Mouse (Mus musculus) olfactory bulb, adult 2 months (tissue): ENCODE measurements around the gene Cmklr1. TPM values are rescaled to one million over a fixed set of nuclear protein-coding genes. Genes with fewer than 3 reads are reported as not detected.

Experiments used
- H3K27ac ChIP-seq: fragments of 200-500 bp; 2 replicates; pipeline ENCODE4 v1.5.1; 2012; ENCODE audit warnings: low read depth, low read length; ENCODE audit not compliant: insufficient read depth
- H3K4me1 ChIP-seq: fragments of 200-500 bp; 2 replicates; pipeline ENCODE4 v1.6.1; 2012; ENCODE audit warnings: low read length; ENCODE audit not compliant: control insufficient read depth, insufficient read depth
- H3K4me3 ChIP-seq: fragments of 200-500 bp; 2 replicates; pipeline ENCODE4 v1.5.1; 2012; ENCODE audit warnings: mild to moderate bottlenecking, low read depth, low read length, moderate library complexity; ENCODE audit not compliant: insufficient read depth
- CTCF ChIP-seq: fragments of 200-500 bp; IDR thresholded peaks from 2 replicates; pipeline ENCODE4 v1.5.1; 2012; ENCODE audit warnings: low read depth, mild to moderate bottlenecking, low read length, moderate library complexity; ENCODE audit not compliant: insufficient read depth
- POLR2A ChIP-seq: fragments of 200-500 bp; IDR thresholded peaks from 2 replicates; pipeline ENCODE4 v1.6.1; 2012; ENCODE audit warnings: mild to moderate bottlenecking, low read depth, low read length, moderate library complexity; ENCODE audit not compliant: insufficient read depth
- WGBS: fragments of 180-500 bp; shearing (Covaris S2); methylation state at CpG from one replicate; pipeline ENCODE4 v1.1.7; 2018; 5-methylcytosine and 5-hydroxymethylcytosine counted together
- polyA plus RNA-seq: library from polyadenylated mRNA; stranded (reverse); fragments of >200 nt; gene quantifications from 2 replicates; pipeline ENCODE4 v1.2.4, GENCODE M21; 2012; ENCODE audit warnings: low replicate concordance; ENCODE audit not compliant: missing spikeins, insufficient read depth, insufficient read length

Cmklr1 gene
- polyA plus RNA-seq, 1 experiment: not detected

DNA sequence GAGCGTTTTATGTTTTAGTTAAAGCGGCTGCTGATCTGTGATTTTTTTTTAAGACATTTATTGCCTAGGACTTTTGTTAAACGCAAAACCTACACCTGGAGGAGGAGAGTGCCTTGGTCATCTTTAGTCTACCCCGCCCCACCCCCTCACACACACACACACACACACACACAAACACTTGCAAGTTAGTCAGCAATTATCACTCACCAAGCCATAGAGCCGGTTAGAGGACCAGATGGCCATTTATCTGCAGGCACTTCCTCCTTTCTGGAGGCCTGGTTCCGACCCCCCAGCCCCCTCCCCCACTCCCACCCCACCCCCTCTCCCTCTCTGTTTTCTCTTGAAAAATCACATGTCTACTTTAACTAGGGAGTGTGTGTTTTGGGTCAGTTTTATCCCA, 65.8 kb downstream of the Cmklr1 start:
- Histone ChIP-seq H3K27ac (no peak overlapping the region), H3K4me1 (peaks cover 14% of the 10 kb centered on the region), H3K4me3 (no peak overlapping the region)
- TF ChIP-seq CTCF (no peak), POLR2A (no peak)
- 76% methylated on average over 6 of the region's 6 CpGs for WGBS

DNA sequence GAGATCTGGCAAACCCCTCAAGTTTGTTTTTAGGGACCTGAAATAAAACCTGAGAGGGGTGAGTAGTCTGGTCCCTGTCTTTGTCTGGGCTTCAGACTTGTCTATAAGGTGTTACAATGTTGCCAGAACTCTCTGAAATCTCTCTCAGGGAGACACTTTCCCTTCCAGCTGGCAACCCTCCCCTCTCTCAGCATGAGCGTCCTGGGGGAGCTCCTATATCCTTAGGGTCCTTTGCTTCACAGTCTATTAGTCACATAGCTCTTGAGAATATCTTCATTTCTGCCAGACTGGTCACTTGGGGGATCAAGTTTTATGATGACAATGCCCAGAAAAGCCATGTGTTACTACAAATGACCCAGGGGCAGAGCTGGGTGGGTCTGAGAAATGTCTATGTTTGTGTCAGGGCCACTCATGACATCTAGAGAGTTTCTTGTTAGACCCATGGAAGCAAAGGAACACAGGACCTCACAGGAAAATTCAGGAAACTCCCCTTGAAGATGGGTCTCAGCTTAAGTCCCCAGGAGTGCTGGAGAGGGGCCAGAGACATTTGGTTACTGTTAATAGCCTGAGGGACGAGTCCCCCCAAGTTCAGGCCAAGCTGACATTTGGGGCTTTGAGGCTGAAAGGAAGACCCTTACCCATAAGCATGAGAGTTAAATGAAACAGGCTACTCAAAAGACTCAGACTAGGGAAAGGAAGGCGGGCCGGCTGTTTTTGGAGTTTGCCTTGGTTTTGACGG, 66.6 kb downstream of the Cmklr1 start:
- no peak overlapping the region for H3K27ac ChIP-seq
- 84% methylated on average over 5 of the region's 5 CpGs for WGBS
- peaks cover 15% of the 10 kb centered on the region for H3K4me1 ChIP-seq

DNA sequence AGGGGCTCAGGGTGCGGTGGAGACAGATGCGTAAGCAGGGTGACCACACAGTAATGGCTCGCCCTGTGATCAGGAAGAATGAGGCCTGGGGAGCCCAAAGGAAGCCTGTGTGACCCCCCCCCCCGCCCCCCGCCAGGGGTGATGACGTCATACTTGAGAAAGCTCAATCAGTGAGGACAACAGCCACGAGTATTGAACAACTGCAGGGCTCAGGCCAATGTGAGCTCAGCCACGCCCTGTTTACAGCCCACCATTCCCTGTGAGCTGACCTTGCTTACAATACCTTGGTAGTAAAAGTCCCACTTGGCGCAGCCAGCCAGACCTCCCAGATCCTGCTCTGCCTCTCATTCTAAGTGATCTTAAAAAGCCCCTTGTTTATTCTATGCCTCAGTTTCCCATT, 69.4 kb downstream of the Cmklr1 start:
- 58% methylated on average over 9 of the region's 9 CpGs for WGBS

More for the DNA sequence above, 66.6 kb downstream of the Cmklr1 start:
- TF ChIP-seq CTCF (no peak), POLR2A (no peak)
- no peak overlapping the region for H3K4me3 ChIP-seq

DNA sequence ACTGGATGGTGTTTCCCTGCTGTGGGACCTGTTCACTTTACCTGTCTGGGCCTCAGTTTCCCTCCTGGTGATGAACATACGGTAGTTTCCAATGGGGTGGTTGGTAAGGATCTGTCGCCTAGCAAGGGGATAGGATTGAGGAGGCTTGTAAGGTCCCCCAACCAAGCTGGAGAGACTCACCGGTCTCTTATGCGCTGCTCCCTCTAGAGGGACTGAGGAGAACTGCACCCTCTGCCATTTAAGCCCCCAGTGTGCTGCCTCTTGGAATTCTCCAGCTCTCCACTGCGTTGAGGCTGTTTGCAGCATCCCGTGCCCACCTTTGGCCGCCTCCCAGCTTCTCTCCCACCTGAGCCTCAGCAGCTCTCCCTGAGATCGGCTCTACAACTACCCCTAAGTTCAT, 70.0 kb downstream of the Cmklr1 start:
- Histone ChIP-seq H3K4me1 (peaks cover 26% of the 10 kb centered on the region), H3K4me3 (no peak overlapping the region), H3K27ac (no peak overlapping the region)
- TF ChIP-seq CTCF (peak; percentile 40), POLR2A (no peak)
- WGBS: 43% methylated on average over 8 of the region's 8 CpGs

More for the DNA sequence above, 69.4 kb downstream of the Cmklr1 start:
- Histone ChIP-seq H3K27ac (no peak overlapping the region), H3K4me3 (no peak overlapping the region), H3K4me1 (peaks cover 26% of the 10 kb centered on the region)
- no peak for TF ChIP-seq POLR2A

DNA sequence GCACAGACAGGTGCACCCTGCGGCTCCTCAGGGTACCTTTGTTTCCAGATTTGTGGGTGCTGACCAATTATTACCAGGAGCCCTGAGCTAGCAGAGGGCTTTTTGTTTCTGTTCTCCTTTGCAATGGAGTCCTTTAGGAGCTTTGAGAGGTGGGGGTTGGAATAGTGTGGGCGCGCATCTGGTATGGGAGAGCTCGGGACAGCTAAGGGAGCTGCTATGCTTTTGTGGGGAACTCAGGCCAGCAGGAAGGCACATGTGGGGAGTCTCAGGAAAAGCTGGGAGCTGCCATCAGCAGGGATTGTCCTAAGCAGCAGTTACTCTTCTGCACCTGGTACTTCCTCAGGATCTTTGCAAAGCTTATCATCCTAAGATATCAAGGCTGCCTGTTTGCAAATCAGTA, 71.1 kb downstream of the Cmklr1 start:
- Histone ChIP-seq H3K4me3 (no peak overlapping the region), H3K4me1 (peaks cover 26% of the 10 kb centered on the region), H3K27ac (no peak overlapping the region)
- TF ChIP-seq CTCF: no peak
- TF ChIP-seq POLR2A: no peak
- 62% methylated on average over 4 of the region's 4 CpGs for WGBS

DNA sequence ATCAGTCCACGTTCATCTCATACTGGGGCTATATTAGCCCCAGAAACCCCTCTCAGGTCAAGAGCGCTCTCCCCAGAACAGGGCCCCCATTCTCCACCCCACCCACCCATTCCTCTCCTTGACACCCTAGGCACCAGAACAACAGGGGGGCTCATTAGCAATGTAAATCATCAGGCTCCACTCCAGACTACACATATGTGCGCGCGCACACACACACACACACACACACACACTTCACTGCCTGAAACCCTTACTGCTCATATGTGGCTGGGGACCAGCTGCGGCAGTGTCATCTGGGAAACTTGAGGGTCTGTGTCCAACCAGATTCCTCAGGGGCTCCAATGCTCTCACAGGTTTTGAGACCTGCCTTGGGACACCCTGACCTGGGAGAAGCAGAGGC, 71.8 kb downstream of the Cmklr1 start:
- WGBS: 85% methylated on average over 6 of the region's 6 CpGs
- H3K4me1 ChIP-seq: peaks cover 26% of the 10 kb centered on the region
- no peak overlapping the region for H3K27ac ChIP-seq
- no peak for TF ChIP-seq POLR2A
- TF ChIP-seq CTCF: no peak
- H3K4me3 ChIP-seq: no peak overlapping the region

DNA sequence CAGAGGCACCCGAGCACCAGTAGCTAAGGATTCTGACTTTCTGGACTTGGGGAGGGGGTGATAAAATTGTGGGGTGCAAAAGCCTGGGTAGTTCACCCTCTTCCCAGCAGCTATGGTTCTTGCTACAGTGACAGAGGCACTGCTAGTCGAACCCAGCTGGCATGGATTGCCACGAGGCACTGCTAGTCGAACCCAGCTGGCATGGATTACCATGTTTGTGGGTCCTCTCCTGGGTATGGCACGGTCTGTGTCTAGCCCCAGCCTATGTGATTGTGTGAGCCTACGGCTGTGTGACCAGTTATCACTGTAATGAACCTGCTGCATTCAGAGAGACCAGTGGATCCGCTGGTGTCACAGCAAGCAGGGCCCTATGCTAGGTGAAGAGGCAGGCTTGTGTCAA, 72.7 kb downstream of the Cmklr1 start:
- peak overlapping the region; percentile 30; the same call in 1 of the 2 replicates for H3K4me3 ChIP-seq

DNA sequence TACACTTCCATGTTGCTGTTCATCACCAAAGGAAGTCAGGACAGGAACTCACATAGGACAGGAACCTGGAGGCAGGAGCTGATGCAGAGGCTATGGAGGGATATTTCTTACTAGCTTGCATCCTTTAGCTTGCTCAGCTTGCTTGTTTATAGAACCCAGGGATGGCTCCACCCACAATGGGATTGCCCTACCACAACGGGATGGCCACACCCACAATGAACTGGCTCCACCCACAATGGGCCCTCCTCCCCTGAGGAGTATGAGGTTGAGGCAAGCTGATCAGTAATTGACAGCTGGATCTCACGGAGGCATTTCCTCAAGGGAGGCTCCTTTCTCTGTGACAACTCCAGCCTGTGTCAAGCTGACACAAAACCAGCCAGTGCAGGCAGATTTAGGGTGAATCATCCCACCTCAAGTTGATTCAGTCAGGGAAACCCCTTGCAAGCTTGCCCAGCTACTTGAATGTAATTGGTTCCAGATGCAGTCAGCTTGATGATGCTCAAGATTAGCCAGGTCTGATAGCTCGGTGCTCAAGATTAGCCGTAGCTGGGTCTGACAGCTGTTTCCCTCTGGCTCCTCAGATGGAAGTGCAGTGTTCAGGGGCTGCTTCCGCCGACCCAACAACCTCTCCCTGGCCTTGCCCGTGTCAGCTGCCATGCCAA, 80.0 kb downstream of the Cmklr1 start:
- H3K27ac ChIP-seq: no peak overlapping the region
- peaks cover 8% of the 10 kb centered on the region; the same call in 1 of the 2 replicates for H3K4me1 ChIP-seq
- WGBS: 51% methylated on average over 7 of the region's 7 CpGs
- TF ChIP-seq POLR2A (no peak), CTCF (no peak)
- H3K4me3 ChIP-seq: no peak overlapping the region

More for the DNA sequence above, 72.7 kb downstream of the Cmklr1 start:
- no peak for TF ChIP-seq POLR2A
- no peak for TF ChIP-seq CTCF
- Histone ChIP-seq H3K27ac (no peak overlapping the region), H3K4me1 (peaks cover 26% of the 10 kb centered on the region)
- 57% methylated on average over 7 of the region's 7 CpGs for WGBS

DNA sequence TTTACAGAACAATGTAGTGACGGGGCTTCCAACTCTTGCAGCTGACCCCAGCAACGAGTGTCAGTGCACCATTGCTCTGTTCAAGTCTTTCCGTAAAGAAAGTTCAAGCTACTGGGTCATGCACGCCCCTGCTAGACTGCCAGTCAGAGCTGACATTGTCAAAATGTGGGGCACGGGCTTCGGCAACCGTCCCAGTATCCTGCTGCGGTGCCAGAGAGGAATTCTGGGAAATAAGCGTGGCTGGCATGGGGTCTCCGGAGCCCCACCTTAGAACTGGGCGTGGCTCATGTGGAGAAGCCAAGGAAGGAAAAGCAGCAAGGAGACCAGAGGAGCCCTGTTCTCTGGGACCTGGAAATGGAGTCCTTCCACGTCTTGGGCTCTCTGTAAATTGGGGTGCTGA, 84.4 kb downstream of the Cmklr1 start:
- Histone ChIP-seq H3K4me3 (no peak overlapping the region), H3K27ac (no peak overlapping the region), H3K4me1 (peaks cover 10% of the 10 kb centered on the region; the same call in 1 of the 2 replicates)
- 70% methylated on average over 12 of the region's 12 CpGs for WGBS
- TF ChIP-seq CTCF (no peak), POLR2A (no peak)
